Mouse (Mus musculus) splenic B cell, adult 2 months (primary cell): Measurements from ENCODE around the gene Dnajc13.

Experiments
- DNase-seq: peaks from one replicate; pipeline ENCODE4 v3.0.0-alpha.2; 2011; ENCODE audit warnings: low read depth, low spot score
- H3K27me3 ChIP-seq: 2 replicates; pipeline ENCODE4 v1.6.1; 2012; ENCODE audit warnings: mild to moderate bottlenecking, low read length, moderate library complexity, mixed read lengths; ENCODE audit not compliant: control insufficient read depth, poor library complexity, insufficient read depth, severe bottlenecking
- H3K36me3 ChIP-seq: 2 replicates; pipeline ENCODE4 v1.6.1; 2012; ENCODE audit warnings: mild to moderate bottlenecking, low read length, moderate library complexity, mixed read lengths; ENCODE audit not compliant: control insufficient read depth, poor library complexity, insufficient read depth, severe bottlenecking

Dnajc13 gene

GRCm38 (mm10) chr9:104239076-104239475 lies 23.7 kb downstream of the Dnajc13 start:
- no peak for DNase-seq
- Histone ChIP-seq H3K36me3 (peaks cover 8% of the 10 kb centered on the region; the same call in 1 of the 2 replicates), H3K27me3 (no peaks in the 10 kb centered on the region)

GRCm38 (mm10) chr9:104236256-104236930 lies 26.3 kb downstream of the Dnajc13 start:
- Histone ChIP-seq H3K27me3 (no peaks in the 10 kb centered on the region; the same call in 1 of the 2 replicates), H3K36me3 (peaks cover 15% of the 10 kb centered on the region; the same call in 1 of the 2 replicates)
- no peak for DNase-seq

GRCm38 (mm10) chr9:104235751-104236150 lies 27.0 kb downstream of the Dnajc13 start:
- Histone ChIP-seq H3K27me3 (no peaks in the 10 kb centered on the region; the same call in 1 of the 2 replicates), H3K36me3 (peaks cover 15% of the 10 kb centered on the region; the same call in 1 of the 2 replicates)
- no peak for DNase-seq

GRCm38 (mm10) chr9:104233815-104234214 lies 28.9 kb downstream of the Dnajc13 start:
- H3K27me3 ChIP-seq: no peaks in the 10 kb centered on the region; the same call in 1 of the 2 replicates

GRCm38 (mm10) chr9:104233060-104233459 lies 29.7 kb downstream of the Dnajc13 start:
- H3K27me3 ChIP-seq: no peaks in the 10 kb centered on the region; the same call in 1 of the 2 replicates
- DNase-seq: no peak
- H3K36me3 ChIP-seq: peaks cover 19% of the 10 kb centered on the region; the same call in 1 of the 2 replicates

More at GRCm38 (mm10) chr9:104233815-104234214, 28.9 kb downstream of the Dnajc13 start:
- no peak for DNase-seq
- H3K36me3 ChIP-seq: peaks cover 15% of the 10 kb centered on the region; the same call in 1 of the 2 replicates

- no peak for DNase-seq
- Histone ChIP-seq H3K36me3 (peaks cover 15% of the 10 kb centered on the region; the same call in 1 of the 2 replicates), H3K27me3 (no peaks in the 10 kb centered on the region; the same call in 1 of the 2 replicates)
Observed at GRCm38 (mm10) chr9:104232004-104232403, 30.7 kb downstream of the Dnajc13 start.

- H3K27me3 ChIP-seq: no peaks in the 10 kb centered on the region
- DNase-seq: no peak
Observed at GRCm38 (mm10) chr9:104211402-104211801, 51.3 kb downstream of the Dnajc13 start.

GRCm38 (mm10) chr9:104203851-104204250 lies 58.9 kb downstream of the Dnajc13 start:
- peak; percentile 75 for DNase-seq
- H3K27me3 ChIP-seq: no peaks in the 10 kb centered on the region

More at GRCm38 (mm10) chr9:104211402-104211801, 51.3 kb downstream of the Dnajc13 start:
- peaks cover 18% of the 10 kb centered on the region for H3K36me3 ChIP-seq

GRCm38 (mm10) chr9:104194528-104194927 lies 68.2 kb downstream of the Dnajc13 start:
- no peak for DNase-seq
- no peaks in the 10 kb centered on the region for H3K27me3 ChIP-seq
- H3K36me3 ChIP-seq: peaks cover 27% of the 10 kb centered on the region

More at GRCm38 (mm10) chr9:104203851-104204250, 58.9 kb downstream of the Dnajc13 start:
- peaks cover 18% of the 10 kb centered on the region; the same call in 1 of the 2 replicates for H3K36me3 ChIP-seq

GRCm38 (mm10) chr9:104193900-104194299 lies 68.8 kb downstream of the Dnajc13 start:
- Histone ChIP-seq H3K27me3 (no peaks in the 10 kb centered on the region), H3K36me3 (peaks cover 28% of the 10 kb centered on the region)
- DNase-seq: no peak

- no peak for DNase-seq
- Histone ChIP-seq H3K27me3 (no peaks in the 10 kb centered on the region), H3K36me3 (peaks cover 28% of the 10 kb centered on the region)
Observed at GRCm38 (mm10) chr9:104193327-104193726, 69.4 kb downstream of the Dnajc13 start.

GRCm38 (mm10) chr9:104192513-104192912 lies 70.2 kb downstream of the Dnajc13 start:
- no peaks in the 10 kb centered on the region for H3K27me3 ChIP-seq
- no peak for DNase-seq

GRCm38 (mm10) chr9:104189657-104190056 lies 73.1 kb downstream of the Dnajc13 start:
- no peak for DNase-seq
- Histone ChIP-seq H3K36me3 (peaks cover 20% of the 10 kb centered on the region), H3K27me3 (no peaks in the 10 kb centered on the region)

More at GRCm38 (mm10) chr9:104192513-104192912, 70.2 kb downstream of the Dnajc13 start:
- H3K36me3 ChIP-seq: peaks cover 25% of the 10 kb centered on the region

- DNase-seq: no peak
- Histone ChIP-seq H3K27me3 (no peaks in the 10 kb centered on the region), H3K36me3 (peaks cover 15% of the 10 kb centered on the region)
Observed at GRCm38 (mm10) chr9:104188704-104189103, 74.0 kb downstream of the Dnajc13 start.

GRCm38 (mm10) chr9:104187028-104187427 lies 75.7 kb downstream of the Dnajc13 start:
- peaks cover 17% of the 10 kb centered on the region for H3K36me3 ChIP-seq
- DNase-seq: no peak
- H3K27me3 ChIP-seq: no peaks in the 10 kb centered on the region
